Mouse (Mus musculus) right cerebral cortex, adult 18-20 months (tissue): ENCODE results near the gene Zfp867.

ENCODE experiments used
- DNase-seq: peaks from one replicate; pipeline ENCODE4 v3.0.0; 2022; ENCODE audit warnings: mixed read lengths

Zfp867 gene

DNA sequence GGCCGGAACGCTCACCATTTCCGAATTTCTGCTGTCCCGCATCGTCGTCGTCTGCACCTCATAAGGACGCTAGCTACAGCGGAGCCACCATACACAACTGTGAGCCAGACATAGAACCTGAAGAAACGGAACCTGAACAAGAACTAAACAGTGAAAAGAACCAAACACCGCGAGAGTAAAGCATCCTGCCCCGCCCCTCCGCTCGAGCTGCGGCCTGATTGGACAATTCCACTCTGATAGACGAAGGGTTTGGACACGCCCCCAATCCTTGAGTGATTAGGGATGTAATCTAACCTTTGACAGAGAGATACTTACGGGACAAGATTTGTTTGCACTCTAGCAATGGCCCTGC, at the start of gene Zfp867:
Gene Zfp867 (minus strand): TSS at position 149 of the 352 bp plus-strand sequence.
- peak; percentile 92 for DNase-seq

GRCm38 (mm10) chr11:59519741-59520495, 47.6 kb upstream of the Zfp867 start:
- DNase-seq: no peak

- DNase-seq: no peak
Measured at GRCm38 (mm10) chr11:59518226-59518625, 46.0 kb upstream of the Zfp867 start.

DNA sequence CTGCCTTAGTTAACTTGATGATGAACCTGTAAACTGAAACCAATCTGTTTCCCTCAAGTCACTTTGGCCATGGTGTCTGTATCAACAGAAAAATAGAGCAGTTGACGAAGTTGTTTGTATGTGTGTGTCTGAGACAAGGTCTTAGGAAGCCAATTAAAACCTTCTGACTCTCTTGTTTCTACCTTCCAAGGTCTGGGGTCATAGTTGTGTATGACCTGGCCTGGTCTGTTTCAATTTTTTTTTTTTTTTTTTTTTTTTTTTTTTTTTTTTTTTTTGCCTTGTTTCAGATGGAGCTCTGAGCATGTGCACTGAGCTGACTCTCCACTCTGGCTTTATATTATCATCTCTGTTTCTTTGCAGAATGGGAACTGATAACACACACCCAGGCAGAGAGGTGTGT, 45.2 kb upstream of the Zfp867 start:
- no peak for DNase-seq

DNA sequence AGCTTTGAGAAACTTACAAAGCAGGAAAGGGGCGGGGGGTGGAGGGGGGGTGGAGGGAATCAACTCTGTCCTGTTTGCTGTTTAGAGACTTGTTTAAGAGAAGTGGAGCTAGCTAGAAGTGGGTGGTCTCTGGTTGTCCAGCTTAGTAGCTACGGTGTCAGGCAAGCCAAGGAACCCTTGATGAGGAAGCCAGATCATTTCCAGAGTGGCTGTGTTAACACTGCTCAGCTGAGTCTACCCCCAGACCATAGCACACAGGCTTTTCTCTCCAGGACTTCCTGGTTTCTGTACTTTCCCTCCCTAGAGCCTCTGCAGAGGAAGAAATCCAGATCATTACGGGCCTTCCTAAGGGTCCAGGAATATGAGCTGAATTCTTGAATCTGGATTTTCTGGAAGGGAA, 42.5 kb upstream of the Zfp867 start:
- no peak for DNase-seq

GRCm38 (mm10) chr11:59514381-59514780, 42.1 kb upstream of the Zfp867 start:
- no peak for DNase-seq

DNA sequence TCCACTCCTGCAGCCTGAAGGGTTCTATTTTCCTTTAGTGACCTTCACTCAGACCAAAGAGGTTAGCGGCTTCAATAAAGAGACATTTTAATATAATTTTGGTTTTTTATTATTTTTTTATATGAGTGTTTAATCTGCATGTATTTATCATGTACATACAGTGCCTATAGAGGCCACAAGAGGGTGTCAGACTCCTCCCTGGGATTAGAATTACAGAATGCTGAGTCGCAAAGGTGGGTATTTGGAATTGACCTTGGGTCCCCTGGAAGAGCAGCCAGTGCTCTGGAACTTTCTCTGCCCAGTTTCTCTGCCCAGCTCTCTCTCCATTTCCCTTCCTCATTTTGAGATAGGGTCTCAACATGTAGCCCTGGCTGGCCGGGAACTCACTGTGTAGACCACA, 41.3 kb upstream of the Zfp867 start:
- DNase-seq: no peak

DNA sequence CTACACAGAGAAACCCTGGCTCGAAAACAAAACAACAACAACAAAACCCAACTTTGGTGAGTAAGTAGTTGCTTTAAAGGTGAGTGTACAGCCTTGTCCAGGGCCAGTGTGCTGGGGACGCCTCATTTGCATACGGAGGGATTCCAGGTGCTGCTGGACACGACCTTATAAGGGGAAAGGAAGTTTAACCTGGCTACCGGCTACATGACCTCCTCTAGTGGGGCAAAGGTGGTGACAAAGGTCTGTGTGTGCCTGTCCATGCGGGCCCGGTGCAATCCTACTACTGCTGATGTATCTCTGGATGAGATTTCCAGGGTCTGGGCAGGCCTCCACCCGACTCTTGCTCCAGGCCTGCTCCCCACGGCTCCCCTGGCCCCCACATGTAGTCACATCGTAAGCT, 40.5 kb upstream of the Zfp867 start:
- DNase-seq: no peak

DNA sequence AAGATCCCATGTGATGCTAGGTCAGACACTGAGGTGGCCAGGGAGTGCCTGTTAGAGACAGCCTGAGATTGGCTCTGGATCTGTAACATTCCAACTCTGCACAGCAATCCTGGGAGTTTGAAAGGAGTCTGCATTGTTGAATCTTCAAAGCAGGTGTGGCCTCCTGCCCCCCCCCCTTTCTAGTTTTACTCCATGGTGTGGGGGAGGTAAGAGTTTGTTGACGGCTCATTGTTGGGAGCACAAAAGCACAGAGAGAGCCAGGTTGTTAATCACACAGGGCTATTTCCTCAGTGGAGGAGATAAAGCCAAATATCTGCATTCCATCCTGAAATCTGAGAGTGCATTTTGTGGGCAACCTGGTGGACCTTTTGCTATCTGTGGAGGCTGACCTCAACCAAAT, 39.3 kb upstream of the Zfp867 start:
- no peak for DNase-seq

GRCm38 (mm10) chr11:59506713-59507074, 34.4 kb upstream of the Zfp867 start:
- no peak for DNase-seq

DNA sequence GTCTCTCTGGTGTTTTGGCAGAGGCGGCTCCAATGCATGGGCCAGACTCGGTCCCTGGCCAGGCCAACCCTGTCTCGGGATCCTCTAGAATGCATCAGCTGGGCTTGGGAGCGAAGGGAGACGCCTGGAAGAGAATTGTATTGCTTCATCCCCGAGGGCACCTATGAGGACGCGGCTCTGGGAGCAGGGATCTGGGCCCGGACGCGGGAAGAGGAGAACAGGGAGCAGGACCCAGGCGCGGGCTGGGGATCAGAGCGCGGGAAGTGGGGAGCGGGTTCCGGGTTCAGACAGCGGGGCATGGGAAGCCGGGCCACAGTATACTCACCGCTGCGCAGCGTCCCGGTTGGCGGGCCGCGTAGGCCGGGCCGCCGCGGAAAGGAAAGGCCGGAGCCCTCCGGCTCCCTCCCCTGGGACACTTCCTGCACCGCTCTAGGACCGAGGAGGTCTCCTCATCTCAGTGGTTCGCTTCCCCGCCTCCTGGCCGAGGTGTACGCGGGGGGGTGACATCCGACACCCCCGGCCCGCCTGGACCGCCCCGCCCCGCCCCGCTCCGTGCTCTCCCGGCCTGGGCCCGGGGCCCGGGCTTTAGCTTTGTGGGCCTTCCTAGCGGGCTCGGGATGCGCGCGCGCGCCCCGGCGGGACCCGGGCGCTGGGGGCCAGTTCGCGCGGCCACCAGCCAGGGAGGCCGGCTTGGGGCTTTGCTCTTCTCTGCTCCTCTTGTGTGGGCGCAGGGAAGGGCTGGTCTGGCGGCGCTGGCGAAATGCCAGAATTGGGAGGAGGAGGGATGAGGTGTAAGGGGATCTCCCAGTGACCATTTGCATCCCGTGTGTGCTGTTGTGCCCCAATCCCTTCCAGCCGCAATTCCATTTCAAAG, 33.8 kb upstream of the Zfp867 start:
- DNase-seq: peak; percentile 75

DNA sequence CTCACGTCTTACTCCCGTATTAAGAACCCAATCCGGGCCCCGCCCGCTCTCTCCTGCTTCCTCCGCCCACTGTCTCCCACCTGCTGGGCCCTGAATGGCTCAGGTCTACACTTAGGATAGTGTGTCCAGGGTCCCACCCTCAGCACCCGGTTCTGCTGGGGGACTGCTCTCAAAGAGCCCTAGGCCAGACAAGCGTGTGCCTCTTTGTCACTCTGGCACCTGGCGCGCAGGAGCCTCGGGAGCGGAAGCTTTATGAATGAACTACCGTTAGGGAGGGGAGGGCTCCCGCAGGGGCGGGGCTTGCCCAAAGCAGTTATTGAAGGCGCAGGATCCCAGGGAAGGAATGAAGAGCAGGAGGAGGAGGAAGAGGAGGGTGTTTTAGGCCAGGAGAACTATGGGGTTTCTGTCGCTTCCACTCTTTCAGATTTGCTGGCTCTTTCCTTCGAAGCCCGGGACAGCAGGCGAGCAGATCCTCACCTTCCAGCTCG, 33.1 kb upstream of the Zfp867 start:
- DNase-seq: peak; percentile 70

- DNase-seq: no peak
Measured at GRCm38 (mm10) chr11:59501978-59502700, 29.9 kb upstream of the Zfp867 start.

- no peak for DNase-seq
Measured at GRCm38 (mm10) chr11:59497747-59498146, 25.5 kb upstream of the Zfp867 start.

GRCm38 (mm10) chr11:59496672-59497310, 24.5 kb upstream of the Zfp867 start:
- DNase-seq: peak; percentile 40

DNA sequence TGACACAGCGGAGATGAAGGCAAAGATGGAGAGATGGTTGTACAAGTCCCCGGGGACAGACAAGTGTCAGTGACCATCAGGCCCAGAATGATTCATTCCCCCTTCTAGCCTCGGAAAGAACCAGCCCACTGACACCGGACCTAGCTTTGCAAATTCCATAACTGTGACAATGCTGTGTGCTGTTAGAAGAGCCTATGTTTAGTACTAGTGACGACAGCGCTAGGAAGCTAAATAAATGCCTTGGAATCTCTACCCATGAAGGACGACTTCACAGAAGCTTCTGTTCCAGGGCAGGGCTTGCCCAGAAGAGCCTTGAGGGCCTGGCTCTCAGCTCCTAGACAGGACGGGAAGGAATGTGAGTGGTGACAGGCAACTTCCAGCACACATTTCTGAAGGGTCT, 13.9 kb upstream of the Zfp867 start:
- peak; percentile 35 for DNase-seq

GRCm38 (mm10) chr11:59485641-59486040, 13.4 kb upstream of the Zfp867 start:
- DNase-seq: no peak

GRCm38 (mm10) chr11:59483212-59483611, 10.9 kb upstream of the Zfp867 start:
- no peak for DNase-seq

- no peak for DNase-seq
Measured at GRCm38 (mm10) chr11:59477240-59477639, 5.0 kb upstream of the Zfp867 start.

GRCm38 (mm10) chr11:59471413-59472325, 605 bp downstream of the Zfp867 start:
- no peak for DNase-seq

GRCm38 (mm10) chr11:59460459-59460858, 11.8 kb downstream of the Zfp867 start:
- DNase-seq: no peak

- peak; percentile 24 for DNase-seq
Measured at GRCm38 (mm10) chr11:59458973-59459372, 13.3 kb downstream of the Zfp867 start.
